Mouse (Mus musculus) bone marrow macrophage, adult 2 months (primary cell): ENCODE measurements around the gene Slc6a6.

ENCODE experiments used
- CTCF ChIP-seq: IDR thresholded peaks from 2 replicates; pipeline ENCODE4 v1.5.1; 2012; ENCODE audit warnings: low read depth, mild to moderate bottlenecking, low read length, moderate library complexity
- POLR2A ChIP-seq: IDR thresholded peaks from 2 replicates; pipeline ENCODE4 v1.6.1; 2012; ENCODE audit warnings: mild to moderate bottlenecking, low read depth, low read length, borderline replicate concordance

DNA sequence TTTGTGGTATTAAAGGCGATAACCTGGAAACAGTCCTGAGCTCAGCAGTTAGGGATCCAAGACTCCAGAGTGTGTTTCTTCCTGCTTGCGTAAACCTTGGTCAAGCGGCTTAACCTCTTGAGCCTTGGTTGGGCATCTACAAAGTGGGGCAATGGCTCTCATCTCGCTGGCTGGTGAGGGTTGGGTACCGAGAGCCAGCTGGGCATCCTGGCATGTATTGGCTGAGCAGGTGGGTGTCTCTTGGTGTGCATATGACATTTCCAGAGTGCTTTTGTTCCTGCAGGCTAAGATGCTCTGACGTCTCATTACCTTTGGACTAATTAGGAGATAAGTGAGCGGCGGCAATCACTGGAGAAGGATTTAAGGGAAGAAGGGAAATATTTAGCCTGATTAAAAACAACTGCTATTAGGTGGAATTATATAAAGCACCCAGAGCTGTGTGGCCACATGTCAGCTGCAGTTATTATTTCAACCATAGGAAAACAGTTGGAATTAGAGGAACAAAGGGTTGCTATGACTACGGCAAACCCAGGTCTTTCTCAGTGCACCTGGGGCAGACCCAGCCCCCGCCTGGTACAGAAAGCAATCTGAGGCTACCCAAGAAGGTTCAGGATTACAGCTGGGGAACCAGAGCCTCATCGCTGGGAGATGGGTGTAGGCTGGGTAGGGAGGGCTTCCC is 24.2 kb downstream of the Slc6a6 start:
- TF ChIP-seq CTCF (no peak), POLR2A (no peak)
